Mouse (Mus musculus) urinary bladder, adult 2 months (tissue): ENCODE data around the gene Agpat1. TPM values are rescaled to one million over a fixed set of nuclear protein-coding genes. Genes with fewer than 3 reads are reported as not detected.

Experiments used
- DNase-seq: peaks from one replicate; pipeline ENCODE4 v3.0.0; 2022; ENCODE audit warnings: low spot score
- polyA plus RNA-seq: library from polyadenylated mRNA; depleted of rRNA; stranded (reverse); fragments of >200 nt; gene quantifications from 2 replicates; pipeline ENCODE4 v1.2.3, GENCODE M21; 2012; rRNA removed

The Agpat1 gene
- polyA plus RNA-seq, result 104 and 109 TPM in 2 replicates

DNA sequence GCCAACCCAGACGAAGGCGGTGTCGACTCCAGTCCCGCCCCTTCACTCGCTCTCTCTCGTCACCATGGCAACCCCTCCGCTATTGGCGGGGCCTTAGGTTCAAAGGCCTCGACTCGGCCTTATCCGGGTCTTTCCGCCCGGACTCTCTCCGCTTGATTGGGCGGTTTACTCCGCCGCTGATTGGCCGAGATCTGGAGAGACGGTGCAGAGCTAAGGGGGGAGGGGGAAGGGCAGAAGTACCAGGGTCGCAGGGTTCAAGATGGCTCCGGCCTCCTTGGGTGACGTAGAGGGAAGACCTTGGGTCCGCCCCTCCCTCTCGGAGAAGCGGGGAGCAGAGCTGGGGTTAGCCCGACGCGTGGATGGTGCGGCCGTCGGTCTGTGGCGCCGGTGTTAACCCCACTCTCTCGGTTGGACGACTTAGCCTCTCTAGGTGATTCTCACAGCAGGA lies at the start of gene Agpat1:
Gene Agpat1, plus strand, starts transcription at position 202 of the 448 bp plus-strand sequence.
- DNase-seq, result peak; percentile 82

- peak; percentile 71 for DNase-seq
Observed at GRCm38 (mm10) chr17:34555483-34555882, 48.6 kb upstream of the Agpat1 start.

- no peak for DNase-seq
Observed at GRCm38 (mm10) chr17:34556406-34556805, 47.7 kb upstream of the Agpat1 start.

- DNase-seq, result no peak
Observed at GRCm38 (mm10) chr17:34557411-34557810, 46.7 kb upstream of the Agpat1 start.

GRCm38 (mm10) chr17:34559116-34559515 lies 44.9 kb upstream of the Agpat1 start:
- DNase-seq, result no peak

- no peak for DNase-seq
Observed at GRCm38 (mm10) chr17:34559895-34560294, 44.2 kb upstream of the Agpat1 start.

- no peak for DNase-seq
Observed at GRCm38 (mm10) chr17:34560438-34560837, 43.6 kb upstream of the Agpat1 start.

GRCm38 (mm10) chr17:34561200-34561599 lies 42.9 kb upstream of the Agpat1 start:
- DNase-seq, result no peak

GRCm38 (mm10) chr17:34562595-34562994 lies 41.5 kb upstream of the Agpat1 start:
- DNase-seq, result no peak

GRCm38 (mm10) chr17:34563354-34563753 lies 40.7 kb upstream of the Agpat1 start:
- no peak for DNase-seq

DNA sequence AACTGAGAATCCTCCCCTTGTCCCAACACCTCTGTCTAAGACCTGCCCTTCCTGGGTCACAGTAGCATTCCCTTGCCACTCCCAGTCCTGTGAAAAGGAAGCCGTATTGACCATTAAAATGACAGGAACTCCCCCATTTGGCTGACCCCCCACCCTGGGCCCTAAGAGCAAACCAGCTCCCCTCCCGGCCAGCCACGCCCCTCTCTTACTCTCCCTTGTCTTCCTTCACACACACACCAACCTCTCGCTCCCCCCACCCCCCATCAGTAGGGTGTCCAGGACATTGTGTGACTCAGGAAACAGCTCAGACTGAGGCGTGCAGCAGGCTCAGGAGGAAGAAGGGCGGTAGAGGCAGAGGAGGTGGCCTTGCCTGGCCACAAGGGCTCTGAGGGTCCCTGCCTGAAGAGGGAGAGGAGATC lies 40.0 kb upstream of the Agpat1 start, which contains the start of gene Notch4:
Gene Notch4, plus strand, starts transcription at position 266 of the 419 bp plus-strand sequence.
- no peak for DNase-seq

DNA sequence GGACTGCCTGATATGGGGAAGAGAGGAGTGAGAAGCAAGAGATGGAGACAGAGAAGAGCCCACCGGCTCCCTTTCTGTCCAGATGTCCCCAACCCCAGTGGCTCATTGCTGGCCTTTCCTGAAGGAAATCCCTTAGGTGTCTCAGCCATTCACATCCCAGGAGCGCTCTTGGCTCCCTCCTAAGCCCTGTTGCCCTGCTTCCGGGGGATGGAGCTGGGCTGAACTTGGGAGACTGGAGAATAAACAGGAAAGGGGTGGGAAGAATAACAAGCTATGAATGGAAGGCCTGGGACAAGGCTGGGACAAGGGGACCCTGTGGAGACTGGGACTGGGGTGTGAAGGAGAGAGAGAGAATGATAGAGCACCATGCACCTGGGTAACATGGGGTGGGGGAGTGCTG lies 39.3 kb upstream of the Agpat1 start:
- DNase-seq, result no peak

DNA sequence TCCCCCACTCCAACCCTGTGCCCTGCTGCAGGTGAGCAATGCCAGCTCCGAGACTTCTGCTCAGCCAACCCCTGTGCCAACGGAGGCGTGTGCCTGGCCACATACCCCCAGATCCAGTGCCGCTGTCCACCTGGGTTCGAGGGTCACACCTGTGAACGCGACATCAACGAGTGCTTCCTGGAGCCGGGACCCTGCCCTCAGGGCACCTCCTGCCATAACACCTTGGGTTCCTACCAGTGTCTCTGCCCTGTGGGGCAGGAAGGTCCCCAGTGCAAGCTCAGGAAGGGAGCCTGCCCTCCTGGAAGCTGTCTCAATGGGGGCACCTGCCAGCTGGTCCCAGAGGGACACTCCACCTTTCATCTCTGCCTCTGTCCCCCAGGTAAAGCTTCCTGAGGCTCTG lies 36.8 kb upstream of the Agpat1 start:
- no peak for DNase-seq

GRCm38 (mm10) chr17:34568421-34568820 lies 35.6 kb upstream of the Agpat1 start:
- DNase-seq, result no peak

- DNase-seq, result no peak
Observed at GRCm38 (mm10) chr17:34569919-34570318, 34.1 kb upstream of the Agpat1 start.

GRCm38 (mm10) chr17:34571875-34572274 lies 32.2 kb upstream of the Agpat1 start:
- DNase-seq, result no peak

GRCm38 (mm10) chr17:34572361-34572760 lies 31.7 kb upstream of the Agpat1 start:
- no peak for DNase-seq

DNA sequence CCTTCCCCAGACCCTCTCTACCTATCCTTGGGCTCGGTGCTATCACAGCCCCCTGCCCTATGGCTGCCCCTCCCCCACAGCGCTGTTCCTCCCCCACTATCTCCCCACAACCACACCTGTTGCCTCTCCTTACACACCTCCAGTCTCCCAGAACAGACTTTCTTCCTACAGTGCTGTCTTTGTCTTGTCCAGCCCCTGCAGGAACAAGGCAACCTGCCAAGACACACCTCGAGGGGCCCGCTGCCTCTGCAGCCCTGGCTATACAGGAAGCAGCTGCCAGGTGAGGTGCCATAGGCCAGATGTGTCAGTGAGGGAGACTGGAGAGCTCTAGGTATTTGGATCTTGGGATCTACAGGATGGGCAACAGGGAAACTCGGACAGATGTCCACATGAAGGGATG lies 27.5 kb upstream of the Agpat1 start:
- no peak for DNase-seq

GRCm38 (mm10) chr17:34578070-34578469 lies 26.0 kb upstream of the Agpat1 start:
- no peak for DNase-seq

GRCm38 (mm10) chr17:34582528-34582927 lies 21.5 kb upstream of the Agpat1 start:
- no peak for DNase-seq

- no peak for DNase-seq
Observed at GRCm38 (mm10) chr17:34583397-34583796, 20.7 kb upstream of the Agpat1 start.

DNA sequence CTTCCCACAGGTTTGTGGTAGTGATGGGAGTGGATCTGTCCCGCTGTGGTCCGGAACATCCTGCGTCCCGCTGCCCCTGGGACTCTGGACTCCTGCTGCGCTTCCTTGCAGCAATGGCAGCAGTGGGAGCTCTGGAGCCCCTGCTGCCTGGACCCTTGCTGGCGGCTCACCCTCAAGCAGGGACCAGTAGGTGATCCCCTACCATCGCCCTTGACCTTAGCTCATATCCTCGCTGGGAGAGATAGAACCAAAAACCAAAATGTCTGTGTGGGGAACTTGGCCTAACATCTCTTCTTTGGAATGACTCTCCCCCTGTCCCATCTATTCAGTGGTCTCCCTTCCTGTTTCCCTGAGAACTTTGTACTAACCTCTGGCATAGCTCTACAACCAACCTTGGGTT lies 20.2 kb upstream of the Agpat1 start:
- no peak for DNase-seq

DNA sequence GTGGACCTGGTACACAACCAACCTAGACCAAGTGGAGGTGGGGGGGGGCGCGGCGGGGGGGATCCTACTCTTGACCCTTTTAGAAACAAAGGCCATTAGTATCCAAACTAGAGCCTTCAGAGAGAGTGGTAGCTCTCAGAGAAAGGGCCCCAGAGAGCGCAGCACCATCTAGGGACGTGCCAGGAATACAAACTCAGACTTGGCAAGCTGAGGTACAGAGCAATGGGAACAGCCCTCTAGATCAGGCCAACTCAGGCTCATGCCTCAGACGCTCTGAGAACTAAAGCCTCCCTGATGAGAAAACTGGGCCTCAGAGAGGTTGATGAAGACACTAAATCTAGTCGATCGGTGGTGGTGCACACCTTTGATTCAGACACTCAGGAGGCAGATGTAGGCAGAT lies 18.9 kb upstream of the Agpat1 start:
- no peak for DNase-seq
